Mouse (Mus musculus) heart, embryonic 11.5 days (tissue): ENCODE measurements around the gene Dgka. TPM values are rescaled to one million over a fixed set of nuclear protein-coding genes. Genes with fewer than 3 reads are reported as not detected.
A peak's percentile ranks its signal among the peaks of the same experiment; 100 is the strongest.
"Not testable (repeated sequence)": the region's sequence is repeated elsewhere in the genome, so short reads cannot be mapped to it uniquely, and the experiment has no call there.

Source experiments
- ATAC-seq: fragments of 200-750 bp; cut with Nextera tagmentation; replicated peaks from 2 replicates; pipeline ENCODE4 v1.8.0; 2017; ENCODE audit warnings: moderate library complexity; ENCODE audit not compliant: insufficient number of reproducible peaks, low FRiP score, low TSS enrichment
- H3K27ac ChIP-seq: fragments of 300-500 bp; sonication (generic); 2 replicates; pipeline ENCODE4 v1.5.1; 2014; ENCODE audit warnings: mild to moderate bottlenecking, low read depth, low read length
- H3K27me3 ChIP-seq: fragments of 300-500 bp; sonication (generic); 2 replicates; pipeline ENCODE4 v1.6.1; 2014; ENCODE audit warnings: mild to moderate bottlenecking, low read length, mixed read lengths; ENCODE audit not compliant: control insufficient read depth, insufficient read depth
- H3K36me3 ChIP-seq: fragments of 300-500 bp; sonication (generic); 2 replicates; pipeline ENCODE4 v1.6.1; 2014; ENCODE audit warnings: mild to moderate bottlenecking, low read length, moderate library complexity, mixed read lengths; ENCODE audit not compliant: control insufficient read depth, insufficient read depth
- H3K4me1 ChIP-seq: fragments of 300-500 bp; sonication (generic); 2 replicates; pipeline ENCODE4 v1.6.1; 2014; ENCODE audit warnings: low read length; ENCODE audit not compliant: control insufficient read depth, insufficient read depth
- H3K4me2 ChIP-seq: fragments of 300-500 bp; sonication (generic); 2 replicates; pipeline ENCODE4 v1.6.1; 2014; ENCODE audit warnings: mild to moderate bottlenecking, moderate library complexity
- H3K4me3 ChIP-seq: fragments of 300-500 bp; sonication (generic); 2 replicates; pipeline ENCODE4 v1.5.1; 2014; ENCODE audit warnings: low read depth, low read length
- H3K9ac ChIP-seq: fragments of 300-500 bp; sonication (generic); 2 replicates; pipeline ENCODE4 v1.6.1; 2014; ENCODE audit warnings: mild to moderate bottlenecking, low read depth, low read length, moderate library complexity
- H3K9me3 ChIP-seq: fragments of 300-500 bp; sonication (generic); replicated peaks from 2 replicates; pipeline ENCODE4 v1.6.1; 2016; ENCODE audit warnings: low read length; ENCODE audit not compliant: control insufficient read depth
- whole genome bisulfite sequencing: fragments of 180-500 bp; shearing (Covaris S2); extraction: QIAGEN DNeasy Blood & Tissue Kit; methylation state at CpG from one replicate; pipeline ENCODE4 v1.1.7; 2014; ENCODE audit not compliant: insufficient replicate concordance; 5-methylcytosine and 5-hydroxymethylcytosine counted together
- polyA plus RNA-seq: library from polyadenylated mRNA; unstranded; fragments of >200 nt; fragmentation: Nextera tagmentation; extraction: Ambion mirVana; gene quantifications from 2 replicates; pipeline ENCODE4 v1.2.1, GENCODE M21; 2014

Gene Dgka
- polyA plus RNA-seq, 1 experiment from 2014 or later = 5.9 TPM

- WGBS = 8% methylated on average over 7 of the region's 7 CpGs
Measured at GRCm38 (mm10) chr10:128743235-128743634, 1.4 kb downstream of the Dgka start.

GRCm38 (mm10) chr10:128742616-128743015, 2.0 kb downstream of the Dgka start:
- Histone ChIP-seq H3K4me1 (peaks cover 14% of the 10 kb centered on the region), H3K9me3 (no peaks in the 10 kb centered on the region), H3K27ac (no peak overlapping the region), H3K27me3 (peaks cover 5% of the 10 kb centered on the region; the same call in 1 of the 2 replicates), H3K4me2 (peak overlapping the region; percentile 90), H3K4me3 (no peak overlapping the region), H3K36me3 (no peaks in the 10 kb centered on the region), H3K9ac (no peak overlapping the region)
- 32% methylated on average over 4 of the region's 4 CpGs for WGBS
- ATAC-seq = no peak

More at GRCm38 (mm10) chr10:128743235-128743634, 1.4 kb downstream of the Dgka start:
- peak overlapping the region; percentile 73 for H3K9ac ChIP-seq
- no peaks in the 10 kb centered on the region for H3K9me3 ChIP-seq
- peak overlapping the region; percentile 90 for H3K4me2 ChIP-seq
- H3K27me3 ChIP-seq = peaks cover 5% of the 10 kb centered on the region; the same call in 1 of the 2 replicates
- H3K4me1 ChIP-seq = peaks cover 14% of the 10 kb centered on the region
- H3K36me3 ChIP-seq = no peaks in the 10 kb centered on the region
- H3K4me3 ChIP-seq = peak overlapping the region; percentile 65
- no peak overlapping the region for H3K27ac ChIP-seq
- no peak for ATAC-seq

GRCm38 (mm10) chr10:128740296-128740695, 4.4 kb downstream of the Dgka start:
- Histone ChIP-seq H3K4me2 (no peak overlapping the region), H3K9ac (no peak overlapping the region), H3K27me3 (peaks cover 5% of the 10 kb centered on the region; the same call in 1 of the 2 replicates), H3K9me3 (no peaks in the 10 kb centered on the region), H3K4me1 (peaks cover 17% of the 10 kb centered on the region), H3K4me3 (no peak overlapping the region), H3K36me3 (no peaks in the 10 kb centered on the region), H3K27ac (no peak overlapping the region)
- ATAC-seq = no peak
- WGBS = 42% methylated on average over 2 of the region's 2 CpGs

GRCm38 (mm10) chr10:128737435-128737834, 7.2 kb downstream of the Dgka start:
- no peaks in the 10 kb centered on the region for H3K9me3 ChIP-seq
- peak overlapping the region; percentile 22; the same call in 1 of the 2 replicates for H3K4me3 ChIP-seq
- 0 out of 2 replicates have a peak, but pooled peaks have one; percentile 49 for ATAC-seq
- no peaks in the 10 kb centered on the region for H3K36me3 ChIP-seq
- WGBS = 3% methylated on average over 15 of the region's 15 CpGs
- peak overlapping the region; percentile 59 for H3K4me2 ChIP-seq
- H3K9ac ChIP-seq = peak overlapping the region; percentile 29; the same call in 1 of the 2 replicates
- H3K4me1 ChIP-seq = peaks cover 4% of the 10 kb centered on the region; the same call in 1 of the 2 replicates
- no peak overlapping the region for H3K27ac ChIP-seq
- H3K27me3 ChIP-seq = peaks cover 1% of the 10 kb centered on the region; the same call in 1 of the 2 replicates

GRCm38 (mm10) chr10:128731992-128732391, 12.7 kb downstream of the Dgka start:
- H3K27ac ChIP-seq = no peak overlapping the region
- H3K4me1 ChIP-seq = no peaks in the 10 kb centered on the region
- no peak overlapping the region for H3K9ac ChIP-seq
- H3K9me3 ChIP-seq = no peaks in the 10 kb centered on the region
- no peak for ATAC-seq
- H3K36me3 ChIP-seq = no peaks in the 10 kb centered on the region
- H3K4me3 ChIP-seq = no peak overlapping the region
- no peak overlapping the region for H3K4me2 ChIP-seq
- no peaks in the 10 kb centered on the region for H3K27me3 ChIP-seq

GRCm38 (mm10) chr10:128731002-128731433, 13.6 kb downstream of the Dgka start:
- no peaks in the 10 kb centered on the region for H3K36me3 ChIP-seq
- 20% methylated on average over 10 of the region's 10 CpGs for WGBS
- H3K9me3 ChIP-seq = no peaks in the 10 kb centered on the region
- H3K27ac ChIP-seq = no peak overlapping the region
- ATAC-seq = no peak
- H3K27me3 ChIP-seq = no peaks in the 10 kb centered on the region
- 0 out of 2 replicates have a peak overlapping the region, but pooled peaks have one; percentile 23 for H3K4me2 ChIP-seq
- no peak overlapping the region for H3K4me3 ChIP-seq
- no peak overlapping the region for H3K9ac ChIP-seq
- no peaks in the 10 kb centered on the region for H3K4me1 ChIP-seq

GRCm38 (mm10) chr10:128728059-128728458, 16.6 kb downstream of the Dgka start:
- no peak overlapping the region for H3K9ac ChIP-seq
- H3K36me3 ChIP-seq = no peaks in the 10 kb centered on the region
- no peak overlapping the region for H3K4me3 ChIP-seq
- no peaks in the 10 kb centered on the region for H3K4me1 ChIP-seq
- no peaks in the 10 kb centered on the region for H3K27me3 ChIP-seq
- no peak for ATAC-seq
- 74% methylated on average over 5 of the region's 5 CpGs for WGBS
- no peaks in the 10 kb centered on the region for H3K9me3 ChIP-seq
- no peak overlapping the region for H3K27ac ChIP-seq
- H3K4me2 ChIP-seq = no peak overlapping the region

- WGBS = 68% methylated on average over 3 of the region's 4 CpGs
- not testable (repeated sequence) for H3K27ac ChIP-seq, H3K36me3 ChIP-seq, H3K9me3 ChIP-seq, H3K9ac ChIP-seq, H3K27me3 ChIP-seq, ATAC-seq, H3K4me2 ChIP-seq, H3K4me1 ChIP-seq, H3K4me3 ChIP-seq
Measured at GRCm38 (mm10) chr10:128725466-128725865, 19.2 kb downstream of the Dgka start.
